Mouse (Mus musculus): Measurements from ENCODE around the gene Gm17581. TPM values are rescaled to one million over a fixed set of nuclear protein-coding genes. Genes with fewer than 3 reads are reported as not detected.

Gm17581 gene
- polyA plus RNA-seq, 1 experiment: not detected

GRCm38 (mm10) chr2:155776824-155777687 is 41.4 kb upstream of the Gm17581 start:
- Histone ChIP-seq H3K9ac (ENCODE audit: low read depth, poor library complexity, severe bottlenecking) (no peak overlapping the region), H3K4me1 (ENCODE audit: control insufficient read depth, insufficient read depth, low read length) (peaks cover 2% of the 10 kb centered on the region), H3K27me3 (ENCODE audit: control insufficient read depth, insufficient read depth, low read length, poor library complexity, severe bottlenecking) (peaks cover 11% of the 10 kb centered on the region), H3K9me3 (replicated peaks; ENCODE audit: control insufficient read depth, insufficient read depth, low read length, poor library complexity, severe bottlenecking) (no peaks in the 10 kb centered on the region), H3K36me3 (ENCODE audit: control insufficient read depth, insufficient read depth, low read length, poor library complexity, severe bottlenecking) (no peaks in the 10 kb centered on the region), H3K4me3 (ENCODE audit: low read depth, low read length) (no peak overlapping the region), H3K27ac (ENCODE audit: insufficient read depth, low read length) (no peak overlapping the region)
- TF ChIP-seq CTCF (IDR thresholded peaks at IDR 0.05; ENCODE audit: low read depth, low read length) (no peak), EP300 (IDR thresholded peaks at IDR 0.05; ENCODE audit: insufficient read depth, low read depth, low read length) (no peak), POLR2A (IDR thresholded peaks at IDR 0.05; ENCODE audit: insufficient read depth, low read length) (no peak)

GRCm38 (mm10) chr2:155775685-155776263 is 40.1 kb upstream of the Gm17581 start:
- H3K4me1 ChIP-seq (ENCODE audit: control insufficient read depth, insufficient read depth, low read length): peaks cover 2% of the 10 kb centered on the region
- H3K36me3 ChIP-seq (ENCODE audit: control insufficient read depth, insufficient read depth, low read length, poor library complexity, severe bottlenecking): no peaks in the 10 kb centered on the region
- H3K27me3 ChIP-seq (ENCODE audit: control insufficient read depth, insufficient read depth, low read length, poor library complexity, severe bottlenecking): peaks cover 11% of the 10 kb centered on the region
- H3K9ac ChIP-seq (ENCODE audit: low read depth, poor library complexity, severe bottlenecking): peak overlapping the region; percentile 87
- H3K4me3 ChIP-seq (ENCODE audit: low read depth, low read length): peak overlapping the region; percentile 65
- no peaks in the 10 kb centered on the region for H3K9me3 ChIP-seq (replicated peaks; ENCODE audit: control insufficient read depth, insufficient read depth, low read length, poor library complexity, severe bottlenecking)
- no peak overlapping the region for H3K27ac ChIP-seq (ENCODE audit: insufficient read depth, low read length)
- TF ChIP-seq EP300 (IDR thresholded peaks at IDR 0.05; ENCODE audit: insufficient read depth, low read depth, low read length): no peak
- no peak for TF ChIP-seq POLR2A (IDR thresholded peaks at IDR 0.05; ENCODE audit: insufficient read depth, low read length)
- TF ChIP-seq CTCF (IDR thresholded peaks at IDR 0.05; ENCODE audit: low read depth, low read length): no peak

GRCm38 (mm10) chr2:155774927-155775684 is 39.4 kb upstream of the Gm17581 start, which contains the start of gene Mmp24:
TSS of gene Mmp24 (plus strand) at chr2:155775342.
- Histone ChIP-seq H3K36me3 (ENCODE audit: control insufficient read depth, insufficient read depth, low read length, poor library complexity, severe bottlenecking) (no peaks in the 10 kb centered on the region), H3K4me3 (ENCODE audit: low read depth, low read length) (peak within 1 kb of the TSS; percentile 65), H3K9ac (ENCODE audit: low read depth, poor library complexity, severe bottlenecking) (peak within 1 kb of the TSS; percentile 87), H3K9me3 (replicated peaks; ENCODE audit: control insufficient read depth, insufficient read depth, low read length, poor library complexity, severe bottlenecking) (no peaks in the 10 kb centered on the region), H3K4me1 (ENCODE audit: control insufficient read depth, insufficient read depth, low read length) (peaks cover 2% of the 10 kb centered on the region), H3K27ac (ENCODE audit: insufficient read depth, low read length) (no peak within 1 kb of the TSS), H3K27me3 (ENCODE audit: control insufficient read depth, insufficient read depth, low read length, poor library complexity, severe bottlenecking) (peaks cover 11% of the 10 kb centered on the region)
- no peak for TF ChIP-seq CTCF (IDR thresholded peaks at IDR 0.05; ENCODE audit: low read depth, low read length)
- no peak for TF ChIP-seq EP300 (IDR thresholded peaks at IDR 0.05; ENCODE audit: insufficient read depth, low read depth, low read length)
- TF ChIP-seq POLR2A (IDR thresholded peaks at IDR 0.05; ENCODE audit: insufficient read depth, low read length): no peak

GRCm38 (mm10) chr2:155774261-155774926 is 38.7 kb upstream of the Gm17581 start:
- H3K36me3 ChIP-seq (ENCODE audit: control insufficient read depth, insufficient read depth, low read length, poor library complexity, severe bottlenecking): no peaks in the 10 kb centered on the region
- H3K4me3 ChIP-seq (ENCODE audit: low read depth, low read length): peak overlapping the region; percentile 57
- H3K9me3 ChIP-seq (replicated peaks; ENCODE audit: control insufficient read depth, insufficient read depth, low read length, poor library complexity, severe bottlenecking): no peaks in the 10 kb centered on the region
- TF ChIP-seq CTCF (IDR thresholded peaks at IDR 0.05; ENCODE audit: low read depth, low read length): no peak
- TF ChIP-seq POLR2A (IDR thresholded peaks at IDR 0.05; ENCODE audit: insufficient read depth, low read length): no peak
- TF ChIP-seq EP300 (IDR thresholded peaks at IDR 0.05; ENCODE audit: insufficient read depth, low read depth, low read length): no peak
- H3K9ac ChIP-seq (ENCODE audit: low read depth, poor library complexity, severe bottlenecking): peak overlapping the region; percentile 87
- peaks cover 2% of the 10 kb centered on the region for H3K4me1 ChIP-seq (ENCODE audit: control insufficient read depth, insufficient read depth, low read length)
- H3K27me3 ChIP-seq (ENCODE audit: control insufficient read depth, insufficient read depth, low read length, poor library complexity, severe bottlenecking): peaks cover 11% of the 10 kb centered on the region
- H3K27ac ChIP-seq (ENCODE audit: insufficient read depth, low read length): no peak overlapping the region

- Histone ChIP-seq H3K27ac (ENCODE audit: insufficient read depth, low read length) (no peak overlapping the region), H3K9me3 (replicated peaks; ENCODE audit: control insufficient read depth, insufficient read depth, low read length, poor library complexity, severe bottlenecking) (no peaks in the 10 kb centered on the region), H3K4me1 (ENCODE audit: control insufficient read depth, insufficient read depth, low read length) (peaks cover 2% of the 10 kb centered on the region), H3K27me3 (ENCODE audit: control insufficient read depth, insufficient read depth, low read length, poor library complexity, severe bottlenecking) (peaks cover 11% of the 10 kb centered on the region), H3K9ac (ENCODE audit: low read depth, poor library complexity, severe bottlenecking) (no peak overlapping the region), H3K4me3 (ENCODE audit: low read depth, low read length) (no peak overlapping the region), H3K36me3 (ENCODE audit: control insufficient read depth, insufficient read depth, low read length, poor library complexity, severe bottlenecking) (no peaks in the 10 kb centered on the region)
- TF ChIP-seq POLR2A (IDR thresholded peaks at IDR 0.05; ENCODE audit: insufficient read depth, low read length): no peak
- no peak for TF ChIP-seq EP300 (IDR thresholded peaks at IDR 0.05; ENCODE audit: insufficient read depth, low read depth, low read length)
- TF ChIP-seq CTCF (IDR thresholded peaks at IDR 0.05; ENCODE audit: low read depth, low read length): no peak
Observed at GRCm38 (mm10) chr2:155773664-155774063, 38.0 kb upstream of the Gm17581 start.

Measured in ES-Bruce4 (cell line).